Mouse (Mus musculus) erythroblast, embryonic 14.5 days (primary cell): ENCODE results near the gene Slc24a3. TPM values are rescaled to one million over a fixed set of nuclear protein-coding genes. Genes with fewer than 3 reads are reported as not detected.

Experiments
- H3K27me3 ChIP-seq: 2 replicates; pipeline ENCODE4 v1.6.1; 2012; ENCODE audit warnings: inconsistent platforms; ENCODE audit not compliant: control insufficient read depth
- H3K36me3 ChIP-seq: 2 replicates; pipeline ENCODE4 v1.6.1; 2012; ENCODE audit warnings: mild to moderate bottlenecking, inconsistent platforms; ENCODE audit not compliant: control insufficient read depth
- H3K4me1 ChIP-seq: 2 replicates; pipeline ENCODE4 v1.6.1; 2012; ENCODE audit warnings: inconsistent platforms; ENCODE audit not compliant: control insufficient read depth
- H3K4me3 ChIP-seq: replicated peaks from 2 replicates; pipeline ENCODE3; 2012; ENCODE audit warnings: moderate library complexity, mild to moderate bottlenecking, inconsistent platforms
- H3K9me3 ChIP-seq: 2 replicates; pipeline ENCODE4 v1.6.1; 2012; ENCODE audit warnings: low read length, inconsistent platforms, mixed read lengths; ENCODE audit not compliant: control insufficient read depth
- GATA1 ChIP-seq: IDR thresholded peaks from 2 replicates; pipeline ENCODE4 v1.6.1; 2012; ENCODE audit warnings: low read length, inconsistent platforms, mixed read lengths
- TAL1 ChIP-seq: IDR thresholded peaks from 3 replicates; pipeline ENCODE4 v1.6.1; 2012; ENCODE audit warnings: low read length, inconsistent platforms, mixed read lengths
- polyA plus RNA-seq: library from polyadenylated mRNA; stranded (reverse); fragments of >175 nt; gene quantifications from 2 replicates; pipeline ENCODE4 v1.2.3, GENCODE M21; 2012

Slc24a3 gene
- polyA plus RNA-seq, 1 experiment: 0.02 TPM

- TF ChIP-seq GATA1 (no peak), TAL1 (no peak)
- no peaks in the 10 kb centered on the region for H3K36me3 ChIP-seq
- no peak overlapping the region for H3K4me3 ChIP-seq
- no peaks in the 10 kb centered on the region for H3K4me1 ChIP-seq
- H3K9me3 ChIP-seq: no peaks in the 10 kb centered on the region
- H3K27me3 ChIP-seq: no peaks in the 10 kb centered on the region
These were observed 229.0 kb downstream of the Slc24a3 start for GRCm38 (mm10) chr2:145396579-145396978.

- no peaks in the 10 kb centered on the region for H3K4me1 ChIP-seq
- H3K4me3 ChIP-seq: no peak overlapping the region
- no peaks in the 10 kb centered on the region for H3K9me3 ChIP-seq
- TF ChIP-seq GATA1 (no peak), TAL1 (no peak)
- H3K27me3 ChIP-seq: no peaks in the 10 kb centered on the region
- H3K36me3 ChIP-seq: no peaks in the 10 kb centered on the region
These were observed 230.1 kb downstream of the Slc24a3 start for GRCm38 (mm10) chr2:145397456-145398206.

- H3K27me3 ChIP-seq: no peaks in the 10 kb centered on the region
- H3K4me3 ChIP-seq: no peak overlapping the region
- no peaks in the 10 kb centered on the region for H3K4me1 ChIP-seq
- no peaks in the 10 kb centered on the region for H3K9me3 ChIP-seq
- H3K36me3 ChIP-seq: no peaks in the 10 kb centered on the region
- TF ChIP-seq GATA1: no peak
- TF ChIP-seq TAL1: no peak
These were observed 233.8 kb downstream of the Slc24a3 start for GRCm38 (mm10) chr2:145401240-145401805.

GRCm38 (mm10) chr2:145401996-145402395, 234.4 kb downstream of the Slc24a3 start:
- H3K27me3 ChIP-seq: no peaks in the 10 kb centered on the region
- H3K4me3 ChIP-seq: no peak overlapping the region
- H3K36me3 ChIP-seq: no peaks in the 10 kb centered on the region
- H3K9me3 ChIP-seq: no peaks in the 10 kb centered on the region
- TF ChIP-seq TAL1 (no peak), GATA1 (no peak)
- no peaks in the 10 kb centered on the region for H3K4me1 ChIP-seq

- no peaks in the 10 kb centered on the region for H3K4me1 ChIP-seq
These were observed 237.4 kb downstream of the Slc24a3 start for GRCm38 (mm10) chr2:145404818-145405531.

GRCm38 (mm10) chr2:145405746-145406145, 238.2 kb downstream of the Slc24a3 start:
- Histone ChIP-seq H3K36me3 (no peaks in the 10 kb centered on the region), H3K4me1 (no peaks in the 10 kb centered on the region), H3K27me3 (no peaks in the 10 kb centered on the region), H3K9me3 (no peaks in the 10 kb centered on the region), H3K4me3 (no peak overlapping the region)
- TF ChIP-seq TAL1 (no peak), GATA1 (no peak)

More at GRCm38 (mm10) chr2:145404818-145405531, 237.4 kb downstream of the Slc24a3 start:
- H3K4me3 ChIP-seq: no peak overlapping the region
- TF ChIP-seq GATA1: no peak
- TF ChIP-seq TAL1: no peak
- H3K9me3 ChIP-seq: no peaks in the 10 kb centered on the region
- no peaks in the 10 kb centered on the region for H3K27me3 ChIP-seq
- no peaks in the 10 kb centered on the region for H3K36me3 ChIP-seq

- H3K4me1 ChIP-seq: no peaks in the 10 kb centered on the region
- TF ChIP-seq GATA1 (no peak), TAL1 (no peak)
- H3K9me3 ChIP-seq: no peaks in the 10 kb centered on the region
- H3K36me3 ChIP-seq: no peaks in the 10 kb centered on the region
- H3K4me3 ChIP-seq: no peak overlapping the region
- H3K27me3 ChIP-seq: no peaks in the 10 kb centered on the region
These were observed 250.2 kb downstream of the Slc24a3 start for GRCm38 (mm10) chr2:145417738-145418137.

- Histone ChIP-seq H3K4me1 (no peaks in the 10 kb centered on the region), H3K4me3 (no peak overlapping the region), H3K36me3 (no peaks in the 10 kb centered on the region), H3K27me3 (no peaks in the 10 kb centered on the region), H3K9me3 (no peaks in the 10 kb centered on the region)
- TF ChIP-seq TAL1 (no peak), GATA1 (no peak)
These were observed 251.5 kb downstream of the Slc24a3 start for GRCm38 (mm10) chr2:145419078-145419477.

- Histone ChIP-seq H3K27me3 (no peaks in the 10 kb centered on the region), H3K36me3 (no peaks in the 10 kb centered on the region), H3K9me3 (no peaks in the 10 kb centered on the region), H3K4me3 (no peak overlapping the region), H3K4me1 (no peaks in the 10 kb centered on the region)
- no peak for TF ChIP-seq TAL1
- no peak for TF ChIP-seq GATA1
These were observed 253.7 kb downstream of the Slc24a3 start for GRCm38 (mm10) chr2:145420967-145421888.
